Comparison of ENCODE assay signal across 17 mouse cellular contexts in the genomic region with DNA sequence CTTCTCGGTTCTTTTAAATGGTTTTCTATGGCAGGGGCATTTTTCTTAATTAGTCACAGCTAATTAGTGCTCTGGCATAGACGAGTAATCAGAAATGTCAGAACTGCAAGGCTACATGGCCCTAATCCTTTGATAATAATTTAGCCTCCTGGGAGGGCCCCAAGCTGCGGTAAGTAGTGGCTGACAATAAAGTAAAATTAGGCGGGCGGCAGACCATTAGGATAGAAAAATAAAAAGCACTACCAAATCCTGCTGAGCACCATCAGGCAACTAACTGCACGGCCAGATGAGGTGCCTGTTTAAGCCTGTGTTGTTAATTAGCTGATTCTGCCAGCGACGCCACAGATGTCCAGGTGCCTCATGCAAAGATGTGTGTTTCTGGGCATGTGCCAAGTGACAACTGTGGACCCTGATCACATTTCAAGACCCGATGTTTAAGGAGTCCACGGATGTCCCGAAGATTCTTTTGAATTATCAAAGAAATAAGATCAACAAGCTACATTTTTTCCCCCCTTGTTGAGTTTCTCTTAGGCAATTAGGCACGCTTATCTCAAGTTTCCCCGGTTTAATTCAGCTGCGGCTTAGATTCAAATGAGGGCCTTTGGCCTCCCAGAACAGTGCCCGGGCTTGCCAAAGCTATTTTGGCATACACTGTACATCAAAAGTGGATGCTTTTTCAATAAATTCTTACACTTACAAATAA. TPM values are rescaled to one million over a fixed set of nuclear protein-coding genes. Genes with fewer than 3 reads are reported as not detected.
DNase-seq lines count a peak whose midpoint lies in the region; ATAC-seq and TF ChIP-seq lines count a peak whose summit lies in the region.
"Had no signal": no experiment of that assay in that cellular context is flagged by ENCODE, and none has a peak within 500 bp of the region (broad histone marks: within the 10 kb centered on the region; RNA-seq: fewer than 3 reads in every experiment).

No protein-coding gene starts in this region.

- no peaks in the 10 kb centered on the region for H3K36me3 ChIP-seq in embryonic facial prominence, embryonic 15.5 days
- no peaks in the 10 kb centered on the region for H3K36me3 ChIP-seq in hindbrain, embryonic 12.5 days
- no peaks in the 10 kb centered on the region for H3K36me3 ChIP-seq in midbrain, embryonic 16.5 days (ENCODE audit: control insufficient read depth, insufficient read depth, low read length)
- H3K36me3 ChIP-seq: stomach, embryonic 15.5 days had no signal

- no peak overlapping the region for H3K4me2 ChIP-seq in embryonic facial prominence, embryonic 15.5 days (replicated peaks)
- no peak overlapping the region for H3K4me2 ChIP-seq in hindbrain, embryonic 12.5 days (replicated peaks)
- no peak overlapping the region for H3K4me2 ChIP-seq in midbrain, embryonic 16.5 days (ENCODE audit: low read length)
- H3K4me2 ChIP-seq: heart, embryonic 11.5 days; liver, embryonic 11.5 days; stomach, embryonic 15.5 days had no signal

- intact Hi-C loops in heart, postnatal 10 days (cut with DNase I) = no loop called here

- H3K27me3 ChIP-seq in embryonic facial prominence, embryonic 15.5 days = no peaks in the 10 kb centered on the region
- peaks cover 43% of the 10 kb centered on the region for H3K27me3 ChIP-seq in hindbrain, embryonic 12.5 days
- H3K27me3 ChIP-seq in midbrain, embryonic 16.5 days (ENCODE audit: control insufficient read depth, insufficient read depth, low read depth, low read length) = peaks cover 41% of the 10 kb centered on the region
- H3K27me3 ChIP-seq: stomach, embryonic 15.5 days had no signal

- no peaks in the 10 kb centered on the region for H3K9me3 ChIP-seq in embryonic facial prominence, embryonic 15.5 days (replicated peaks)
- H3K9me3 ChIP-seq in hindbrain, embryonic 12.5 days (replicated peaks) = no peaks in the 10 kb centered on the region
- H3K9me3 ChIP-seq in midbrain, embryonic 16.5 days (replicated peaks; ENCODE audit: control insufficient read depth, low read length, poor library complexity, severe bottlenecking) = 0 out of 2 replicates have a peak, but pooled peaks cover 2% of the 10 kb centered on the region
- H3K9me3 ChIP-seq: stomach, embryonic 15.5 days had no signal

- H3K4me1 ChIP-seq in embryonic facial prominence, embryonic 15.5 days = no peaks in the 10 kb centered on the region; the same call in 1 of the 2 replicates
- no peaks in the 10 kb centered on the region; the same call in 1 of the 2 replicates for H3K4me1 ChIP-seq in hindbrain, embryonic 12.5 days
- no peaks in the 10 kb centered on the region for H3K4me1 ChIP-seq in midbrain, embryonic 16.5 days (ENCODE audit: control insufficient read depth, insufficient read depth, low read length)
- H3K4me1 ChIP-seq: stomach, embryonic 15.5 days had no signal

- no peak for TF ChIP-seq CTCF in brain, embryonic 14.5 days (IDR thresholded peaks at IDR 0.05; ENCODE audit: borderline replicate concordance, extremely low read depth, insufficient read depth, insufficient read length)

- H3K27ac ChIP-seq in embryonic facial prominence, embryonic 15.5 days (replicated peaks) = no peak overlapping the region
- no peak overlapping the region for H3K27ac ChIP-seq in hindbrain, embryonic 12.5 days
- H3K27ac ChIP-seq in midbrain, embryonic 16.5 days (ENCODE audit: low read length) = no peak overlapping the region
- H3K27ac ChIP-seq: left cerebral cortex, adult 2 months; stomach, embryonic 15.5 days had no signal

- peak; percentile 96 for DNase-seq in brain, embryonic 14.5 days (ENCODE audit: low read depth)
- DNase-seq in urinary bladder, postnatal 10 days (ENCODE audit: low spot score) = no peak
- no peak for DNase-seq in gastrocnemius, postnatal 25 days
- DNase-seq in heart, postnatal 10 days = no peak
- no peak for DNase-seq in right cerebral cortex, postnatal 14 days
- DNase-seq: adrenal gland, adult 2 months; gastrocnemius, postnatal 10 days; kidney, postnatal 14 days; lung, postnatal 14 days had no signal

- no peak overlapping the region for H3K4me3 ChIP-seq in embryonic facial prominence, embryonic 15.5 days (replicated peaks)
- no peak overlapping the region for H3K4me3 ChIP-seq in hindbrain, embryonic 12.5 days
- H3K4me3 ChIP-seq in midbrain, embryonic 16.5 days (ENCODE audit: low read depth, low read length) = no peak overlapping the region
- H3K4me3 ChIP-seq: left cerebral cortex, adult 2 months; stomach, embryonic 15.5 days had no signal

- no peak overlapping the region for H3K9ac ChIP-seq in embryonic facial prominence, embryonic 15.5 days
- H3K9ac ChIP-seq in hindbrain, embryonic 12.5 days = no peak overlapping the region
- no peak overlapping the region for H3K9ac ChIP-seq in midbrain, embryonic 16.5 days (ENCODE audit: low read depth, low read length)
- H3K9ac ChIP-seq: stomach, embryonic 15.5 days had no signal

- TF ChIP-seq POLR2A in brain, embryonic 14.5 days (IDR thresholded peaks at IDR 0.05; ENCODE audit: borderline replicate concordance, extremely low read depth, insufficient read depth, insufficient read length, poor library complexity, severe bottlenecking) = no peak

- 0 out of 2 replicates have a peak, but pooled peaks have one; percentile 43 for ATAC-seq in embryonic facial prominence, embryonic 15.5 days (ENCODE audit: insufficient number of reproducible peaks, low FRiP score, low TSS enrichment, low read depth)
- peak; percentile 91 for ATAC-seq in hindbrain, embryonic 12.5 days (ENCODE audit: low FRiP score)
- ATAC-seq in midbrain, embryonic 16.5 days = peak; percentile 64
- ATAC-seq: Patski had no signal

- WGBS in embryonic facial prominence, embryonic 15.5 days = 17% methylated on average over 15 of the region's 15 CpGs
- WGBS in hindbrain, embryonic 12.5 days = 19% methylated on average over 15 of the region's 15 CpGs
- 10% methylated on average over 15 of the region's 15 CpGs for WGBS in midbrain, embryonic 16.5 days

RNA-seq across cellular contexts. Expression of a gene that starts 32.8 kb away (rescaled TPM):
- 9.9 and 16.1 TPM in 2 replicates for polyA plus RNA-seq in brain, embryonic 14.5 days (2012; rRNA removed)
- 8.2 and 8.8 TPM in 2 replicates for polyA plus RNA-seq in embryonic facial prominence, embryonic 15.5 days (2015; fragmentation: Nextera tagmentation; extraction: Ambion mirVana)
- 0.16 and 0.26 TPM in 2 replicates for polyA plus RNA-seq in hindbrain, embryonic 12.5 days (2016; fragmentation: Nextera tagmentation; extraction: Ambion mirVana)
- polyA plus RNA-seq in midbrain, embryonic 16.5 days (2015; fragmentation: Nextera tagmentation; extraction: Ambion mirVana) = 4.7 and 8.9 TPM in 2 replicates
- total RNA-seq in gastrocnemius, postnatal 25 days (2021) = not detected
- not detected for total RNA-seq in heart, postnatal 10 days (2021)
- total RNA-seq: adrenal gland, adult 2 months; gastrocnemius, postnatal 10 days had no signal
- polyA plus RNA-seq: adrenal gland, adult 2 months; heart, embryonic 11.5 days; liver, embryonic 11.5 days; Patski; stomach, embryonic 15.5 days had no signal
